Mouse (Mus musculus) embryonic fibroblast, embryonic 13.5 days (primary cell): ENCODE measurements around the gene Adam12.

Experiments used
- CTCF ChIP-seq: IDR thresholded peaks from 2 replicates; pipeline ENCODE4 v1.5.1; 2011; ENCODE audit warnings: mild to moderate bottlenecking, control low read depth, low read length, moderate library complexity, borderline replicate concordance; ENCODE audit not compliant: insufficient read depth
- POLR2A ChIP-seq: IDR thresholded peaks from 2 replicates; pipeline ENCODE4 v1.6.1; 2011; ENCODE audit warnings: low read depth, mild to moderate bottlenecking, control low read depth, low read length, moderate library complexity

DNA sequence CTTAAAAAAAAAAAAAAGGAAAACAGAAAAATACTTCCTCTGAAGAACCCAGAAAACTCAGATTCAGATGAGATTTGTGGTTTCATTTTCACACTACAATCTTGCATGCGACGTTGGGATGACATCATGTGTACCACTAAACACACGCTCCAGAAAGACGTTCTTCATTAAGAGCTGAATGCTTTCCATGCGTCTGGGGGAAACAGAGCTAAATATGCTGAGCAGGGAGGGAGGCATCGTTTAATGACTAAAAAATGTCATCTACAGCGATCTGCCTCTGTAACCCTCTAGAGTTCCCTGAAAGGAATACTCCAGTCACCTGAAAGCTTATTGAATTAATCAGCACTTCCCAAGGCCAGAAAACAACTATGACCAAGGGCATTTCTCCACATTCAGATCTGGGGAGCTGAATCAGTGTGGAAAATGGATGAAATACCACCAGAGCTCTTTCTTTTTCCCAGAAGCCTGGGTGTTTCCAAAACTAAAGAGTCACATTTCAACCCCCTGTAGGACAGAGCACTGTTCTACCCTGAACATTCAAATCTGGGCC is 203.6 kb downstream of the Adam12 start:
- TF ChIP-seq CTCF (no peak), POLR2A (no peak)
